Mouse (Mus musculus): ENCODE data around the gene Rpl41. TPM values are rescaled to one million over a fixed set of nuclear protein-coding genes. Genes with fewer than 3 reads are reported as not detected.
A peak's percentile ranks its signal among the peaks of the same experiment; 100 is the strongest.

Rpl41 gene
- polyA plus RNA-seq, 1 experiment, result 2,275 TPM

- Histone ChIP-seq H3K27me3 (replicated peaks; ENCODE audit: control insufficient read depth, insufficient read depth, low read length) (no peaks in the 10 kb centered on the region), H3K4me1 (ENCODE audit: control insufficient read depth, insufficient read depth, low read length) (peaks cover 17% of the 10 kb centered on the region), H3K27ac (ENCODE audit: insufficient read depth, low read depth, low read length) (peak overlapping the region; percentile 97), H3K4me3 (ENCODE audit: insufficient read depth, low read depth, low read length) (peak overlapping the region; percentile 93), H3K36me3 (ENCODE audit: control insufficient read depth, insufficient read depth, low read length) (no peaks in the 10 kb centered on the region; the same call in 1 of the 2 replicates)
- 3% methylated on average over 23 of the region's 23 CpGs for WGBS
- TF ChIP-seq POLR2A (IDR thresholded peaks at IDR 0.05; ENCODE audit: low read depth, low read length), result no peak
- TF ChIP-seq CTCF (conservative IDR thresholded peaks at IDR 0.05; ENCODE audit: insufficient read depth, insufficient read length, low read depth, low read length), result no peak
- peak; percentile 86 for DNase-seq
Measured at GRCm38 (mm10) chr10:128588775-128589463, 39.8 kb upstream of the Rpl41 start.

GRCm38 (mm10) chr10:128588136-128588535 is 39.0 kb upstream of the Rpl41 start:
- Histone ChIP-seq H3K4me1 (ENCODE audit: control insufficient read depth, insufficient read depth, low read length) (peaks cover 19% of the 10 kb centered on the region), H3K4me3 (ENCODE audit: insufficient read depth, low read depth, low read length) (peak overlapping the region; percentile 93)

GRCm38 (mm10) chr10:128587697-128588096 is 38.6 kb upstream of the Rpl41 start:
- peak overlapping the region; percentile 84 for H3K27ac ChIP-seq (ENCODE audit: insufficient read depth, low read depth, low read length)
- 35% methylated on average over 8 of the region's 8 CpGs for WGBS
- DNase-seq, result peak; percentile 92
- H3K4me3 ChIP-seq (ENCODE audit: insufficient read depth, low read depth, low read length), result peak overlapping the region; percentile 93
- H3K27me3 ChIP-seq (replicated peaks; ENCODE audit: control insufficient read depth, insufficient read depth, low read length), result no peaks in the 10 kb centered on the region
- TF ChIP-seq CTCF (conservative IDR thresholded peaks at IDR 0.05; ENCODE audit: insufficient read depth, insufficient read length, low read depth, low read length), result 0 out of 2 replicates have a peak, but pooled peaks have one; percentile 16
- TF ChIP-seq POLR2A (IDR thresholded peaks at IDR 0.05; ENCODE audit: low read depth, low read length), result no peak
- no peaks in the 10 kb centered on the region; the same call in 1 of the 2 replicates for H3K36me3 ChIP-seq (ENCODE audit: control insufficient read depth, insufficient read depth, low read length)
- peaks cover 19% of the 10 kb centered on the region for H3K4me1 ChIP-seq (ENCODE audit: control insufficient read depth, insufficient read depth, low read length)

More at GRCm38 (mm10) chr10:128588136-128588535, 39.0 kb upstream of the Rpl41 start:
- TF ChIP-seq POLR2A (IDR thresholded peaks at IDR 0.05; ENCODE audit: low read depth, low read length) (no peak), CTCF (conservative IDR thresholded peaks at IDR 0.05; ENCODE audit: insufficient read depth, insufficient read length, low read depth, low read length) (no peak)
- DNase-seq, result peak; percentile 43
- H3K27ac ChIP-seq (ENCODE audit: insufficient read depth, low read depth, low read length), result peak overlapping the region; percentile 84
- WGBS, result 48% methylated on average over 1 of the region's 1 CpGs
- no peaks in the 10 kb centered on the region; the same call in 1 of the 2 replicates for H3K36me3 ChIP-seq (ENCODE audit: control insufficient read depth, insufficient read depth, low read length)
- no peaks in the 10 kb centered on the region for H3K27me3 ChIP-seq (replicated peaks; ENCODE audit: control insufficient read depth, insufficient read depth, low read length)

- no peak for TF ChIP-seq CTCF (conservative IDR thresholded peaks at IDR 0.05; ENCODE audit: insufficient read depth, insufficient read length, low read depth, low read length)
- Histone ChIP-seq H3K36me3 (ENCODE audit: control insufficient read depth, insufficient read depth, low read length) (no peaks in the 10 kb centered on the region; the same call in 1 of the 2 replicates), H3K4me1 (ENCODE audit: control insufficient read depth, insufficient read depth, low read length) (peaks cover 19% of the 10 kb centered on the region), H3K4me3 (ENCODE audit: insufficient read depth, low read depth, low read length) (peak overlapping the region; percentile 6; the same call in 1 of the 2 replicates), H3K27me3 (replicated peaks; ENCODE audit: control insufficient read depth, insufficient read depth, low read length) (no peaks in the 10 kb centered on the region), H3K27ac (ENCODE audit: insufficient read depth, low read depth, low read length) (peak overlapping the region; percentile 27; the same call in 1 of the 2 replicates)
- WGBS, result 44% methylated on average over 4 of the region's 4 CpGs
- DNase-seq, result no peak
Measured at GRCm38 (mm10) chr10:128587120-128587519, 38.0 kb upstream of the Rpl41 start.

- Histone ChIP-seq H3K27ac (ENCODE audit: insufficient read depth, low read depth, low read length) (no peak overlapping the region), H3K4me3 (ENCODE audit: insufficient read depth, low read depth, low read length) (no peak overlapping the region), H3K27me3 (replicated peaks; ENCODE audit: control insufficient read depth, insufficient read depth, low read length) (no peaks in the 10 kb centered on the region), H3K36me3 (ENCODE audit: control insufficient read depth, insufficient read depth, low read length) (peaks cover 2% of the 10 kb centered on the region; the same call in 1 of the 2 replicates), H3K4me1 (ENCODE audit: control insufficient read depth, insufficient read depth, low read length) (peaks cover 19% of the 10 kb centered on the region)
- 5% methylated on average over 1 of the region's 1 CpGs for WGBS
- TF ChIP-seq POLR2A (IDR thresholded peaks at IDR 0.05; ENCODE audit: low read depth, low read length) (no peak), CTCF (conservative IDR thresholded peaks at IDR 0.05; ENCODE audit: insufficient read depth, insufficient read length, low read depth, low read length) (no peak)
- no peak for DNase-seq
Measured at GRCm38 (mm10) chr10:128586546-128586945, 37.4 kb upstream of the Rpl41 start.

GRCm38 (mm10) chr10:128584386-128584785 is 35.3 kb upstream of the Rpl41 start:
- Histone ChIP-seq H3K36me3 (ENCODE audit: control insufficient read depth, insufficient read depth, low read length) (peaks cover 3% of the 10 kb centered on the region; the same call in 1 of the 2 replicates), H3K4me3 (ENCODE audit: insufficient read depth, low read depth, low read length) (peak overlapping the region; percentile 8; the same call in 1 of the 2 replicates), H3K4me1 (ENCODE audit: control insufficient read depth, insufficient read depth, low read length) (peaks cover 19% of the 10 kb centered on the region), H3K27me3 (replicated peaks; ENCODE audit: control insufficient read depth, insufficient read depth, low read length) (no peaks in the 10 kb centered on the region), H3K27ac (ENCODE audit: insufficient read depth, low read depth, low read length) (peak overlapping the region; percentile 77)
- WGBS, result 9% methylated on average over 4 of the region's 4 CpGs
- peak; percentile 83 for DNase-seq
- TF ChIP-seq POLR2A (IDR thresholded peaks at IDR 0.05; ENCODE audit: low read depth, low read length), result no peak

GRCm38 (mm10) chr10:128583644-128584043 is 34.5 kb upstream of the Rpl41 start:
- Histone ChIP-seq H3K27ac (ENCODE audit: insufficient read depth, low read depth, low read length) (peak overlapping the region; percentile 77), H3K27me3 (replicated peaks; ENCODE audit: control insufficient read depth, insufficient read depth, low read length) (no peaks in the 10 kb centered on the region), H3K36me3 (ENCODE audit: control insufficient read depth, insufficient read depth, low read length) (peaks cover 4% of the 10 kb centered on the region; the same call in 1 of the 2 replicates), H3K4me3 (ENCODE audit: insufficient read depth, low read depth, low read length) (peak overlapping the region; percentile 8; the same call in 1 of the 2 replicates), H3K4me1 (ENCODE audit: control insufficient read depth, insufficient read depth, low read length) (peaks cover 19% of the 10 kb centered on the region)
- TF ChIP-seq POLR2A (IDR thresholded peaks at IDR 0.05; ENCODE audit: low read depth, low read length) (no peak), CTCF (conservative IDR thresholded peaks at IDR 0.05; ENCODE audit: insufficient read depth, insufficient read length, low read depth, low read length) (no peak)
- 16% methylated on average over 7 of the region's 7 CpGs for WGBS
- DNase-seq, result peak; percentile 95

All from kidney, adult 2 months (tissue).